In the genomic region with DNA sequence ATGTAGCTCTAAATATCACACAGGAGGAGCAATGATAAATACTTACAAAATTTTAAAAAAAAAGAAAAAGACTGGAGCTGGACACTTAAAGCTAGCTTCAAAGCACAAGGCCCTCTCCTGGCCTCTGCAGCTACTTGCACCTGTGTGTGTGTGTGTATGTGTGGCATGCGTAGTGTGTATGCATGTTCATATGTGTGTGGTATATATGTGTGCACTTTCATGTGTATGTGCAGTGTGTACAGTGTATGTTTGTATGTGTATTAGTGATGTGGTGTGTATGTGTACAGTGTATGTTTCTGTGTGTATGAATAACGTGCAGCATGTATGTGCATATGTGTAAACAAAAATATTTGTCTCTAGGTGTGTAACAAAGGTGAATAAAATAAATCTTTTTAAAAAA, we compare ENCODE assay signal across 7 mouse cellular contexts.
DNase-seq lines count a peak whose midpoint lies in the region; ATAC-seq and TF ChIP-seq lines count a peak whose summit lies in the region.
"Not testable (repeated sequence)": the region's sequence is repeated elsewhere in the genome, so short reads cannot be mapped to it uniquely, and the experiment has no call there.

No protein-coding gene starts in this region.

- TF ChIP-seq CTCF in lung, embryonic 14.5 days (IDR thresholded peaks at IDR 0.05; ENCODE audit: low read depth); midbrain, postnatal 0 days (IDR thresholded peaks at IDR 0.05): not testable (repeated sequence)

- H3K27me3 ChIP-seq in forebrain, embryonic 10.5 days (ENCODE audit: poor library complexity, severe bottlenecking); hindbrain, embryonic 11.5 days (ENCODE audit: control insufficient read depth, insufficient read depth, low read length); intestine, embryonic 14.5 days (replicated peaks; ENCODE audit: control insufficient read depth, insufficient read depth, low read length); lung, embryonic 14.5 days (ENCODE audit: insufficient read depth, low read length); midbrain, postnatal 0 days (ENCODE audit: insufficient read depth, low read length): not testable (repeated sequence)

- peak; percentile 43; the same call in 1 of the 2 replicates for ATAC-seq in hindbrain, embryonic 11.5 days (ENCODE audit: low FRiP score)
- ATAC-seq in intestine, embryonic 14.5 days (replicated peaks; ENCODE audit: low FRiP score, low TSS enrichment, low read depth): peak; percentile 37; the same call in 1 of the 2 replicates
- ATAC-seq in lung, embryonic 14.5 days (ENCODE audit: insufficient read depth): 0 out of 2 replicates have a peak, but pooled peaks have one; percentile 31
- ATAC-seq in midbrain, postnatal 0 days (ENCODE audit: low FRiP score): 0 out of 2 replicates have a peak, but pooled peaks have one; percentile 57

- peak; percentile 9 for DNase-seq in forebrain, embryonic 10.5 days (ENCODE audit: extremely low spot score, low spot score)
- DNase-seq in heart, adult 11 months: peak; percentile 44
- DNase-seq in hindbrain, embryonic 11.5 days (ENCODE audit: low spot score); intestine, embryonic 14.5 days (ENCODE audit: low spot score); lung, embryonic 14.5 days; midbrain, postnatal 0 days (ENCODE audit: low spot score): not testable (repeated sequence)
- peak; percentile 1 for DNase-seq in yolk sac, embryonic 10.5 days (ENCODE audit: low spot score)

- not testable (repeated sequence) for H3K27ac ChIP-seq in forebrain, embryonic 10.5 days; hindbrain, embryonic 11.5 days (ENCODE audit: low read depth, low read length); intestine, embryonic 14.5 days (ENCODE audit: low read depth); lung, embryonic 14.5 days (ENCODE audit: low read depth); midbrain, postnatal 0 days (ENCODE audit: low read depth, low read length)

- peaks cover 18% of the 10 kb centered on the region for H3K9me3 ChIP-seq in forebrain, embryonic 10.5 days
- H3K9me3 ChIP-seq in hindbrain, embryonic 11.5 days (ENCODE audit: control insufficient read depth, low read length); intestine, embryonic 14.5 days (ENCODE audit: control insufficient read depth, low read length); lung, embryonic 14.5 days (ENCODE audit: low read depth, low read length); midbrain, postnatal 0 days (ENCODE audit: low read length): not testable (repeated sequence)

- H3K4me2 ChIP-seq in hindbrain, embryonic 11.5 days (replicated peaks; ENCODE audit: low read depth, low read length); intestine, embryonic 14.5 days (ENCODE audit: low read length); lung, embryonic 14.5 days; midbrain, postnatal 0 days (ENCODE audit: low read depth, low read length, poor library complexity, severe bottlenecking): not testable (repeated sequence)

- not testable (repeated sequence) for H3K36me3 ChIP-seq in forebrain, embryonic 10.5 days (replicated peaks); hindbrain, embryonic 11.5 days (ENCODE audit: control insufficient read depth, insufficient read depth, low read length); intestine, embryonic 14.5 days (ENCODE audit: control insufficient read depth, insufficient read depth, low read length); lung, embryonic 14.5 days (ENCODE audit: insufficient read depth); midbrain, postnatal 0 days (ENCODE audit: insufficient read depth, low read length)

- not testable (repeated sequence) for H3K4me3 ChIP-seq in forebrain, embryonic 10.5 days; hindbrain, embryonic 11.5 days (ENCODE audit: low read depth, low read length); intestine, embryonic 14.5 days (ENCODE audit: low read depth, low read length); lung, embryonic 14.5 days (ENCODE audit: low read depth, low read length); midbrain, postnatal 0 days (ENCODE audit: low read depth, low read length)

- H3K4me1 ChIP-seq in forebrain, embryonic 10.5 days; hindbrain, embryonic 11.5 days (replicated peaks; ENCODE audit: control insufficient read depth, insufficient read depth, low read length); intestine, embryonic 14.5 days (replicated peaks; ENCODE audit: control insufficient read depth, insufficient read depth, low read length); lung, embryonic 14.5 days (ENCODE audit: insufficient read depth); midbrain, postnatal 0 days (ENCODE audit: insufficient read depth, low read length): not testable (repeated sequence)

- H3K9ac ChIP-seq in hindbrain, embryonic 11.5 days (ENCODE audit: low read depth, low read length); intestine, embryonic 14.5 days (ENCODE audit: low read length); lung, embryonic 14.5 days; midbrain, postnatal 0 days (replicated peaks; ENCODE audit: low read length, poor library complexity, severe bottlenecking): not testable (repeated sequence)

- WGBS in forebrain, embryonic 10.5 days: 86% methylated on average over 2 of the region's 2 CpGs
- WGBS in hindbrain, embryonic 11.5 days: 85% methylated on average over 2 of the region's 2 CpGs
- 87% methylated on average over 2 of the region's 2 CpGs for WGBS in intestine, embryonic 14.5 days
- 81% methylated on average over 2 of the region's 2 CpGs for WGBS in lung, embryonic 14.5 days
- 81% methylated on average over 2 of the region's 2 CpGs for WGBS in midbrain, postnatal 0 days
